Mouse (Mus musculus): Measurements from ENCODE around the gene Celf1.
"Not testable (repeated sequence)": the region's sequence is repeated elsewhere in the genome, so short reads cannot be mapped to it uniquely, and the experiment has no call there.

The Celf1 gene

DNA sequence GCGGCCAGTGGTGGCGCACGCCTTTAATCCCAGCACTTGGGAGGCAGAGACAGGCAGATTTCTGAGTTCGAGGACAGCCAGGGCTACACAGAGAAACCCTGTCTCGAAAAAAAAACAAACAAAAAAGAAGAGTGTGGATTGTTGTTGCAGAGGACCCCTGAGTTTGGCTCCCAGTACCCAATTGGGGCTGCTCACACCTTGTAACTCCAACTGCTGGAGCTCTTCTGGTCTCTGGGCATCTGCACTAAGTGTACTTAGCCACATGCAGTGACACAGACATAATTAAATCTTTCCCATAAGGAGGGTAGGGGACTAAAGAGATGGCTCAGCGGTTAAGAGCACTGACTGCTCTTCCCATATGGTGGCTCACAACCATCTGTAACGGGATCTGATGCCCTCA is 82.1 kb downstream of the Celf1 start:
- DNase-seq (ENCODE audit: low spot score), result not testable (repeated sequence)

DNA sequence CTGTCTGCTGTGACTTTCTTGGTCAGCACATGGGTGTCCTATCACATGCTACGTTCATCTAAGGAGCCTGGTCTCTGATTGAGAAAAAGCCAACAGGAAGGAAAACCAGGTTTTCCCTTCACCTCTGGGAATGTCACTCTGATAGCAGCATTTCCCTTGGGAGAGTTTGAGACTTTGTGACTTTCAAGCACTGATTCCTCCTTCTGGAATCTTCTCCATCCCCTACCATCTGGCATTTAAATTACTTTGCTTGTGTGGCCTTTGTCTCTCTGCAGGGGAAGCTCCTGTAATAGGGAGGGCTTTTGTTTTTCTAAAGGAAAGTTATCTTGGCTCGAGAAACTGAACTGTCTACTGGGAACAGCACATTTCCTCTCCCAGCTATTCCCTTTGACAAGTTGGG is 82.9 kb downstream of the Celf1 start:
- no peak for DNase-seq (ENCODE audit: low spot score)

DNA sequence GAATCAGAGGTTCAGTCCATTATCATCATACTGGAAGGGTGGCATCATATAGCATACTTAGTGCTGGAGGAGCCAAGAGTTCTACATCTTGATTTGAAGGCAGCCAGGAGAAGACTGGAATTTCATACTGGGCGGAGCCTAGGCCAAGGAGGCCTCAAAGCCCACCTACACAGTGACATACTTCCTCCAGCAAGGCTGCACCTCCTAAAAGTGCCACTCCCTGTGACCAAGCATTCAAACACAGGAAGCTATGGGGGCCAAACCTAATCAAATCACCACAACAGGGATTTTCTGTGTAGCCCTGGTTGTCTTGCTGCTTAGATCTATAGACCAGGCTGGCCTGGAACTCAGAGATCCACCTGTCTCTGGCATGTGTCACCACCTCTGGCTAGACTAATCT is 83.8 kb downstream of the Celf1 start:
- DNase-seq (ENCODE audit: low spot score), result no peak

DNA sequence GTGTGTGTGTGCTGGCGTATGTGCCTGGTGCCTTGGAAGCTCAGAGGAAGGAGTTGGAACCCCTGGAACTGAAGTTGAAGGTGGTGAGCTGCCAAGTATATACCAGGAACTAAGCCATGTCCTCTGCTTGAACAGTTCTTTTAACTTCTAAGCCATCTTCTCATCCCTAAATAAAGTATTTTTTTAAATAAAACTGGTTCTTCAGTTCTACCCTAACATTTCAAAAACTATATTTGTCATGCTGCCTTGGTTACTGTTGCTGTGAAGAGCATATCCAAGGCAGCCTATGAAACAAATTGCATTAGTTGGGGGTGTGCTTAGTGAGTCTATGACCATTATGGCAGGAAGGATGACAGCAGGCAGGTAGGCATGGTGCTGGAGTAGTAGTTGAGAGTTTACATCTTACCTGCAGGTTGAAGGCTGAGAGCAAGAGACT is 84.9 kb downstream of the Celf1 start:
- no peak for DNase-seq (ENCODE audit: low spot score)

DNA sequence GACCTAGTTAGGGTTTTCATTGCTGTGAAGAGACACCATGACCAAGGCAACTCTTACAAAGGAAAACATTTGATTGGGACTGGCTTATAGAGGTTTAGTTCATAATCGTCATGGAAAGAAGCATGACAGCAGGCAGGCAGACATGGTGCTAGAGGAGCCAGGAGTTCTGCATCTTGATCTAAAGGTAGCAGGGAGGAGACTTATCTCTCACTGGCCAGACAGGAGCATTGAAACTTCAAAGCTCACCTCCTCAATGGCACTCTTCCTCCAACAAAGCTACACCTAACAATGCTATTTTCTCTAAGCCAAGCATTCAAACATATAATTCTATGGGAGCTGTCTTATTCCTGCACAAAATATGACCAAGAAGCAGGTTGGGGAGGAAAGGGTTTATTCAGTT is 86.3 kb downstream of the Celf1 start:
- no peak for DNase-seq (ENCODE audit: low spot score)

DNA sequence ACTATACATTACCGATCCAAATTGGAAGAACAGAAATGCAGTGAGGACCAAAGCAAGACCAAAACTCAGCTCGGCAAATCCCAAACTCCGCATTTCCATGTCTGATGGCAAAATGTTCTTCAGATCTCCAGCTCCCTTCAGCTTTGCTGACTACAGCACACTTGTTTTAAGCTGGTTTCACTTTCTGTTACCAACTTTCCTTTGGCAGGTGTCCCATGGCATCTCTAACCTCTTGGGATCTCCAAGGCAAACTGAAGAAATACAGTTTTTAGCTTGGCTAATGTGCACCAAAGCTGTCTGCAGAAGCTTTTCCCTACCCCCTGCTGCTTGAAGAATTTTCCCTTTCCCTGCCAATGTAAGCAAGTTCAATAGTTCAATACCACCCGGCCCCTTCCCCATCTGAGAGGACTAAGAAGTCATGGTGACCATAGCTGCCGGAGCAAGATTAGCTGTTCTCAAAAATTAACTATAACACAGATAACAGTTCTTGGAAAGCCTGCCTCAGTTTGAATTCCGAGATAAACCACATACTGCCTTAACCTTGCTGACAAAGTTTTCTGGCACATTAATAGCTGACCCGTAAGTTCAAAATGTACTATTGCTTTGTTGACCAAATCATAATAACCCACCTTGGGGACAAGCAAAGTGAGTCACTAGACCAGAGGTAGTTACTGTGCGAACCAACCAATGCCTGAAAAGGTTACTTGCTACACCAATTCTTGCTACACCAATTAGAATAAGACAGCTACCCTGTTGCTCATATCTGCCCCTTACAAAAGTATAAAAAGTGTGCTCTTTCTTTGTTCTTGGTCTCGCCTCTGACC is 87.4 kb downstream of the Celf1 start:
- no peak for DNase-seq (ENCODE audit: low spot score)

DNA sequence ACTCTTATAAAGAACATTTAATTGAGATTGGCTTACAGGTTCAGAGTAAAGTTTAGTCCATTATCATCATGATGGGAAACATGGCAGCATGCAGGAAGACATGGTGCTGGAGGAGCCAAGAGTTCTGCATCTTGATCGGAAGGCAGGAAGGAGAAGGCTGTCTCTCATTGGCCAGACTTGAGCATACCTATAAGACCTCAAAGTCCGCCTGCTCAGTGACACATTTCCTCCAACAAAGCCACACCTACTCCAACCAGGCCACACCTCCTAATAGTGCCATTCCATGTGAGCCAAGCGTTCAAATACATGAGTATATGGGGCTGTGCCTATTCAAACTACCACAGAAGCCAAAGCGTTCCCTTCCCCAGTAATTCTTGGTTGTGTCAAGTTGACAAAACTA is 91.0 kb downstream of the Celf1 start:
- DNase-seq (ENCODE audit: low spot score), result no peak

DNA sequence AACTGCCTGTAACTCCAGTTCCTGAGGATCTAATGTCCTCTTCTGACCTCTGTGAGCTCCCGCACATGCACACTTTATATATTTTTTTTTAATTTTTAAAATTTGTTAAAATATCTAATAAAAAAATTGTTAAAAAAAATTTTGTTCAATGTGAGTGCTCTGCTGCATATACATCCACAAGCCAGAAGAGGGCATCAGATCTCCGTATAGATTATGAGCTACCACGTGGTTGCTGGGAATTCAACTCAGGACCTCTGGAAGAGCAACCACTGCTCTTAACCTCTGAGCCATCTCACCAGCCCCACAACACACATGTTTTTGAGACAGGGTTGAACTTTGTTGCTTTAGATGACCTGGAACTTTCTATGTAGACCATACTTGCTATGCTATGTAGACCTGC is 92.8 kb downstream of the Celf1 start:
- no peak for DNase-seq (ENCODE audit: low spot score)

DNA sequence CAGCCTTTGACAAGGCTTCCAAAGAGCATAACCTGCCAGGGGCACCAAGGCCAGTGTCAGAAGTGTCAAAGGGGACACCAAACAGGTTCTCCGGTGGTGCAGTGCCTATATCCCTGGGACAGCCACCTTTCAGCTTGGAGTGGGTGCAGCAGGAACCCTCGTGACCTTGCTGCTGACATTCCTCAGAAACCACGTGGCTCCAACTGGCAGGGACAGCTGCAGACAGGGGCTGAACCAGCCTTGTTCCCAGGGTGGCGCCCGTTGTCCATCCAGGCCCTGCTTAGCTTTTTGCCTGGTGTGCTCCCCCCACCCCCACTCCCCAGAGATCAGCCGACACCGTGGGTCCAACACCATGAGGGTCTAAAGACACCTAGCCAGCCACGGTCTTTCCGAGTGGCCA is 95.2 kb downstream of the Celf1 start, which contains the start of gene Rapsn:
Gene Rapsn, plus strand, starts transcription at position 236 of the 400 bp plus-strand sequence.
- DNase-seq (ENCODE audit: low spot score), result no peak

DNA sequence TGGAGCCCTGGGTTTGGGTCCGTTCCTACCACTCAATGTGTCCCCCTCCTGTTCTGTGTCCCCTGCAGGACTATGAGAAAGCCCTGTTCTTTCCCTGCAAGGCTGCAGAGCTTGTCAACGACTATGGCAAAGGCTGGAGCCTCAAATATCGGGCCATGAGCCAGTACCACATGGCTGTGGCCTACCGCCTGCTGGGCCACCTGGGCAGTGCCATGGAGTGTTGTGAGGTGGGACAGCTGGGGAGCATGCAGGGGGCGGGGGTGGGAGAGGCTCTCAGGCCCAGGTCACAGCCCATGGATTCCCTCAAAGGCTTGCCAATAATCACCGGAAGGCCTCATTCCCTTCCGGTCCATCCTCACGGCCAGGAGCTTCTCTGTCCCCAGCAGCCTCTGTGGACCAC is 101.6 kb downstream of the Celf1 start:
- DNase-seq (ENCODE audit: low spot score), result no peak

DNA sequence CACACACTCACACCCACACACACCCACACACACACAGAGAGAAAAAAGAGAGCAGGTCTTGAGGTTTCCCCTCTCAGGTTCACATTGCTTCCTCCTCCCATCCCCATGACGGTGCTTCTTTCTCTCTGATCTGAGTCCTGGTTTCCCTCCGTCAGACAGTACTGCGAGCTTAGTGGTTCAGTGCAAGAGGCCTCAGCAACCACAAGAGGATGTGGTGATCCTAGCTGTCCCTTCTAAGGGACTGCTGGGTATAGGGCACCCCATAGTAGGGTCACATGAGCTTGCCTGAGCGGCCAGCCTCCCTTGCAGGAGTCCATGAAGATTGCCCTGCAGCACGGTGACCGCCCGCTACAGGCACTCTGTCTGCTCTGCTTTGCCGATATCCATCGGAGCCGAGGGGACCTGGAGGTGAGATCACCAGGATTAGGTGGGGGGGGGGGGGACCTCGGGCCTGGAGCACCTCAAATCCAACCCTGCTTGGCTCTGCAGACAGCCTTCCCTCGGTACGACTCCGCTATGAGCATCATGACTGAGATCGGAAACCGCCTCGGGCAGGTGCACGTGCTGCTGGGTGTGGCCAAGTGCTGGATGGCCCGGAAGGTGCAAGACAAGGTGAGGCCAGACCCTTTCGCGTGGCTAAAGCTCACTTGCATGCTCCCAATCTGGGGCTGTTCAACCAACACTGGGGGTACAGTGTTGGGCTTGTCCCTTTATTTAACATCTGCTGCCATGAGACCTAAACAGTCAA is 102.6 kb downstream of the Celf1 start:
- no peak for DNase-seq (ENCODE audit: low spot score)

DNA sequence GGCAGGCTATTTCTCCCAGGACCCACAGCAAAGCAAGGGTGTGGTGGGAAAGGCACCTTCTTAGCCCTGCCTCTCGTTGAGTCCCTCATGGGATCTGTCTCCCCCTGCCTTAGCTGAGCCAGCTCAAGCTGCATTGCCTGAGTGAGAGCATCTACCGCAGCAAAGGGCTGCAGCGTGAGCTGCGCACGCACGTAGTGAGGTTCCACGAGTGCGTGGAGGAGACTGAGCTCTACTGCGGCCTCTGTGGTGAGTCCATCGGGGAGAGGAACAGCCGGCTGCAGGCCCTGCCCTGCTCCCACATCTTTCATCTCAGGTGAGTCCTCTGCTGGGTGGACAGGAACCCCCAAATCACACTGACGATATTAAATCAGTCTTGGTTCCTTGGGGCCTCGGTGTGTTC is 104.5 kb downstream of the Celf1 start:
- DNase-seq (ENCODE audit: low spot score), result no peak

DNA sequence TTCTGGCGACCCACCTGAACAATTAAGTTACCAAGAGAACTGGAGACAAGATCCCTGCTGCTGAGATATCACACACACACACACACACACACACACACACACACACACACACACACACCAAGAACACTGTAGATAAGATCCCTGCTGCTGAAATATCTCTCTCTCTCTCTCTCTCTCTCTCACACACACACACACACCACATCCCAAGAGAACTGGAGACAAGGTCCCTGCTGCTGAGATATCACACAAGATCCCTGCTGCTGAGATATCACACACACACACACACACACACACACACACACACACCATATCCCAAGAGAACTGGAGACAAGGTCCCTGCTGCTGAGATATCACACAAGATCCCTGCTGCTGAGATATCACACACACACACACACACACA is 105.6 kb downstream of the Celf1 start:
- not testable (repeated sequence) for DNase-seq (ENCODE audit: low spot score)

DNA sequence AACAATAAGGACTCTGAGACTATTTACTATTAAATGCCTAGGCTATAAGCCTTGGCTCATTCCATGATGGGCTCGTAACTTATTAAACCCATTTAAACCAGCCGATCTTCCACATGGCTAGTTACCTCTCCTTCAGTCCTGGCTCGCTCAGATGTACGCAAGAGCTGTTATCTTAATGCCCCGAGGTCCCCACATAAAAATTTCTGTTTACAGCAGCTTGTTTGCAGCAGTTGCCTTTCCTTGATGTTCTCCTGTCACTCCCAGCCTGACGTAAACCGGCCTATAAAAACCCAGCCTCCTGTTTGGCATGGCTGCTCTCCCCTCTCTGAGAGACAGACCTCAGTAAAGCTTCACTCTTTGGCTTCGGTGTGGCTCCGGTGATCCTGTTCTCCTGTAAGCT is 107.2 kb downstream of the Celf1 start:
- no peak for DNase-seq (ENCODE audit: low spot score)

DNA sequence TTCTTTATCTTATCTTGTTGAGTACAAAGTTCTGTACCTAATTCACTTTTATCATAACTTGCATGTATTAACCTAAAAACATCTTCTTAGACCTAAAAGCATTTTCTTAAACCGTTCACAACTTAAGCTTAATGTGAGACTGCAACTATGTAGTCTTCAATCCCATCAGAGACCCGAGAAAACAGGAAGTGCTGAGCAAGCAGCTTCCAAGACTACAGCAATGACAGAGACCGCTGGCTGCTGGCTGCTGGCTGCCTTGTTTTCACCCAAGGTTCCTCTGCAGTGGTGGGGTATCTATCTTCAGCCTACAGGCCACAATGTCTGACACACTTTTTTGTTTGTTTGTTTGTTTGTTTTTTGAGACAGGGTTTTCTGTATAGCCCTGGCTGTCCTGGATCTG is 111.7 kb downstream of the Celf1 start:
- DNase-seq (ENCODE audit: low spot score), result no peak

DNA sequence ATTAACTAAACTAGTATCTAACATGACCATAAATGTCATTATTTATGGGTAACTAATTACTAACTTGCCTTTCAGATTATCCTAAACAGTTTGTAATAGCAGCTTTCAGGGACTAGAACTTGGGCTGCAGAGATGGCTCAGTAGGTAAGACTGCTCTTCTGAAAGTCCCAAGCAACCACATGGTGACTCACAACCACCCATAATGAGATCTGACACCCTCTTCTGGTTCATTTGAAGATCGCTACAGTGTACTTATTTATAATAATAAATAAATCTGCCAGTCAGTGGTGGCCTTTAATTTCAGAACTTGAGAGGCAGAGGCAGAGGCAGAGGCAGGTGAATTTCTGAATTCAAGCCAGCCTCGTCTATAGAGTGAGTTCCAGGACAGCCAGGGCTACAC is 112.6 kb downstream of the Celf1 start:
- no peak for DNase-seq (ENCODE audit: low spot score)

DNA sequence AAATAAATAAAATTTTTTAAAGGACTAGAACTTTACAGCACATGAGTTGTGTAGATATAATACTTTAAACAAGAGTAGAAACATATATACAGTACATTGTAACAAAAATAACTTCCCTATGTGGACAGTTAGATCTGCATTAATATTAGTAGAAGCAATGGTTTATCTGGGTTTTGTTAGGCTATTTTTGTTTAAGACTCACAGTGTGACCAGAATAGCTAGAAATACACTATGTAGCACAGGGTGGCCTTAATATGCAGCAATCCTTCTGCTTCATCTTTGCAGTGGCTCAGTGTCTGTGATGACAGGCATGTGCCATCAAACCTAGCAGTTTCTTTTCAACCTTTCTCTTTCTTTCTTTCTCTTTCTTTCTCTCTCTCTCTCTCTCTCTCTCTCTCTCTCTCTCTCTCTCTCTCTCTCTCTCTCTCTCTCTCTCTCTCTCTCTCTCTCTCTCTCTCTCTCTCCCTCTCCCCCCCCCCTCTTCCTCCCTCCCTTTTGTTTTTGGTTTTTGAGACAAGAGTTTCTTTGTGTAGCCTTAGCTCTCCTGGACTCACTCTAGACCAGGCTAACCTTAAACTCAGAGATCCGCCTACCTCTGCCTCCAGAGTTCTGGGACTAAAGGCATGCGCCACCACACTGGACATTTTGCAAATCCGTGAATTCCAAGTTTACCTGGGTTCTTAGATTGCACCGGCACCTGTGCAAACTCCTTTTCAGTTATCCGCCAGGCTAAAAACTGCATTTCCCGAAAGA is 113.2 kb downstream of the Celf1 start:
- no peak for DNase-seq (ENCODE audit: low spot score)

DNA sequence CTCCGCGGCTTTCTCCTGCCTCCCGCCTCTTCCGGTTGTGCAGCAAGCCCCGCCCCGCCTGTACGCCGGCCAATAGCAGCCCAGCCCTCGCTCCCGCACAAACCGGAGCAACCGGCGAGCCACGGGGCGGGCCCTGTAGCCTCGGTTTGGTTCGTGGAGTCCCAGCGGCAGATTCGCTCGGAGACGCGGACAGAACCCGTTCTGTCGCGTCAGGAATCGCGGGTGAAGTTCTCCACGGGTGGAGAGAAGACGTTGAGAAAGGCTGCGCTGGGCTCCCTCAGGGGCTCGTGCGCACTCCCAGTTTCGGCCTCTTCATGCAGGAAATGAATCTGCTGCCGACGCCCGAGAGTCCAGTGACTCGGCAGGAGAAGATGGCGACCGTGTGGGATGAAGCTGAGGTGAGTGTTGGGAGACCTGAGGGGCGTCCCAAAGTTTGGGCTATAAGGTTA is 113.8 kb downstream of the Celf1 start, which contains the start of gene Psmc3:
Gene Psmc3, plus strand, starts transcription at position 76 of the 449 bp plus-strand sequence.
- peak; percentile 92 for DNase-seq (ENCODE audit: low spot score)

DNA sequence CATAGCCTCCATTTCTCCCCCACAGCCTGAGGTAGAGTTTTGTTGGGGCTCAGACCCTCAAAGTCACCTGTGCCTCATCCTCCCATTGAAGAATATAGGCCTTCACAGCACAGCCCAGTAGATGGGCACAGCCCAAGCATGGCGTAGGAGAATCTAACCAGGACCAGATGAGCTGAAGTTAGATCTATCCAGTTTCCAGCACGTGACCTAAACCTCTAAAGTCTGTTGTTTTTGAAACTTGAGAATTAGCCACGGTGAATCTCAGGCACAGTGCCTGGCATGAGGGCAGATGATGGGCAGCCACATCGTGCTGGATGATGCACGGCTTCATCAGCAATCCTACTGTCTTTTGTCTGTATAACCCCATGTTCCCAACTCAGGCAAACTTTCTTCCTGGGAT is 118.3 kb downstream of the Celf1 start:
- DNase-seq (ENCODE audit: low spot score), result no peak

DNA sequence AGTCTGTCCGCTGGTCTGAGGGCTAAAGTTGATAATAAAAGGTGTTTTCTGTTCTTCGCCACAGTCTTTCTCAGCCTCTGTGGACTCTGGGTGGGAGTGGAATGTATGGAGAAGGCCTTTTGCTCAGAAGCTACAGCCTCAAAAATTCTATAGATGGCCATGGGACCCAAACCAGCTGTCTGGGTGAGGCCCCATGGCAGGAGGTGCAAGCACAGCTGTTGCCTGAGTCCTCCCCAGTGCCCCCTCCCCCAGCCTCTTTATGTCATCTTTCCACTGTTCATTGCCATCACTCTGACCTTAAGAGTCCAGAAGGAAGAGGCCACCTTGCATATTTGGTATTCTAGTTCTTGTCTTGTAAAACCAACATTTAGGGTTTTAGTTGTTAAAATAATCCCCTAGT is 119.2 kb downstream of the Celf1 start:
- DNase-seq (ENCODE audit: low spot score), result no peak

DNA sequence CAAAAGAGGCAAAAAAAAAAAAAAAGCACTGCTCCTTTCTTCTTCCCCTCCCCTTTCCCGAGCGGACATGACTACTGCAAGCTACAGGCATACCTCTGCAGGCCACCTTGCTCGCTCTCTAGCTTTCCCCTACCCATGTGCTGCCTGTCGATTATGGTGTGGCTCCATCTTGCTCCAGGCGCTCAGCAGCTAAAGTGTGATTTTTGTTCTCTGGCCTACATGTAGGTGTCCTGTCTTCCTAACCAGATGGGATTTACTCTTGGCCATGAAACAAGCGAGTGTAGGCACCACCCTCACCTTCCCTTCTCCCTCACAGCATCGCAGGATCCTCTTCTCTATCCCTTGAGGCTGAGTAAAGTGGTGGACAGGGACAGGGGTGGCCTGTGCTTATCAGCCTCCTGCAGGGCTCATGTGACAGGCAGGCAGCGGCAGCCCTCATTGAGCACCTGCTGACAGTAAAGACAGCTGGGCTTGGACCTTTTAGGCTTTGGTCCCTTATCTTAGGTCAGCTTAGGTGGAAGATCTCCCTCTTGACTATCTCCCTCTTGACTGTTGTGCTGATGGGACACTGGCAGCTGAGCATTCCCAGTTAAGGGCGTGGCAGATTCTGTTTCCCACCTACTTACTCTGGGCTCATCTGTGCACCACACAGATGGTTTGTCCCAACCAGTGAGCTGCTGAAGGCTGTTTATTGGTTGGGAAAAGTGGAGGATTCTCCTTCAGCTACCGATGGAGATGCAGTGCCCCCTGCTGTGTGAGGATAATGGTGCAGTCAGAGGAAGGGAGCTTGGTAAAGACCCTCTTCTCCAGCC is 120.6 kb downstream of the Celf1 start:
- DNase-seq (ENCODE audit: low spot score), result no peak
